Mouse (Mus musculus) erythroblast, embryonic 14.5 days (primary cell): ENCODE measurements around the gene Arap2.

Experiments used
- GATA1 ChIP-seq: IDR thresholded peaks from 2 replicates; pipeline ENCODE4 v1.6.1; 2012; ENCODE audit warnings: low read length, inconsistent platforms, mixed read lengths
- TAL1 ChIP-seq: IDR thresholded peaks from 3 replicates; pipeline ENCODE4 v1.6.1; 2012; ENCODE audit warnings: low read length, inconsistent platforms, mixed read lengths

- TF ChIP-seq TAL1 = no peak
- TF ChIP-seq GATA1 = no peak
These were observed 59.1 kb downstream of the Arap2 start for GRCm38 (mm10) chr5:62706900-62707299.
